Mouse (Mus musculus) liver, embryonic 14.5 days (tissue): Measurements from ENCODE around the gene Cysltr2. TPM values are rescaled to one million over a fixed set of nuclear protein-coding genes. Genes with fewer than 3 reads are reported as not detected.

ENCODE experiments used
- ATAC-seq: fragments of 200-750 bp; cut with Nextera tagmentation; 2 replicates; pipeline ENCODE4 v1.8.0; 2017; ENCODE audit warnings: moderate number of reproducible peaks, mild to moderate bottlenecking, moderate library complexity; ENCODE audit not compliant: insufficient read depth
- DNase-seq, 3 experiments: peaks; one replicate each; pipeline ENCODE4 v3.0.0-alpha.2; 2012 to 2013; ENCODE audit warnings: low read depth in 3 of 3, low spot score in 3 of 3
- H3K27ac ChIP-seq: fragments of 300-500 bp; sonication (generic); 2 replicates; pipeline ENCODE4 v1.5.1; 2014; ENCODE audit warnings: moderate library complexity, mild to moderate bottlenecking, control low read depth, inconsistent platforms
- H3K27me3 ChIP-seq: fragments of 300-500 bp; sonication (generic); 2 replicates; pipeline ENCODE4 v1.6.1; 2014; ENCODE audit warnings: mild to moderate bottlenecking, low read length, moderate library complexity; ENCODE audit not compliant: control insufficient read depth, insufficient read depth
- H3K36me3 ChIP-seq: fragments of 300-500 bp; sonication (generic); replicated peaks from 2 replicates; pipeline ENCODE4 v1.6.1; 2014; ENCODE audit warnings: low read depth; ENCODE audit not compliant: control insufficient read depth, insufficient read depth
- H3K4me1 ChIP-seq, 2 experiments: fragments of 200-500 bp in 1 of 2; fragments of 300-500 bp in 1 of 2; sonication (generic) in 1 of 2; replicated peaks; 2 replicates each; pipeline ENCODE4 v1.6.1; 2012 to 2014; ENCODE audit warnings: antibody characterized with exemption in 1 of 2, inconsistent platforms in 1 of 2, low read length in 1 of 2; ENCODE audit not compliant: control insufficient read depth in 2 of 2, insufficient read depth in 2 of 2
- H3K4me2 ChIP-seq: fragments of 300-500 bp; sonication (generic); 2 replicates; pipeline ENCODE4 v1.6.1; 2014; ENCODE audit warnings: low read depth, mild to moderate bottlenecking, control low read depth, moderate library complexity
- H3K4me3 ChIP-seq, 2 experiments: fragments of 200-500 bp in 1 of 2; fragments of 300-500 bp in 1 of 2; sonication (generic) in 1 of 2; 2 replicates each; pipeline ENCODE4 v1.5.1; 2012 to 2014; ENCODE audit warnings: low read depth in 2 of 2, low read length in 2 of 2, mild to moderate bottlenecking in 2 of 2, control low read depth in 1 of 2, inconsistent platforms in 1 of 2, moderate library complexity in 1 of 2; ENCODE audit not compliant: insufficient read depth in 1 of 2
- H3K9ac ChIP-seq: fragments of 300-500 bp; sonication (generic); replicated peaks from 2 replicates; pipeline ENCODE4 v1.6.1; 2014; ENCODE audit warnings: mild to moderate bottlenecking, control low read depth, moderate library complexity
- H3K9me3 ChIP-seq: fragments of 300-500 bp; sonication (generic); 2 replicates; pipeline ENCODE4 v1.6.1; 2016; ENCODE audit warnings: low read length, mixed read lengths; ENCODE audit not compliant: control insufficient read depth
- CTCF ChIP-seq: IDR thresholded peaks from 2 replicates; pipeline ENCODE4 v1.5.1; 2016; ENCODE audit warnings: antibody characterized with exemption, low read depth, control low read depth
- EP300 ChIP-seq: IDR thresholded peaks from 2 replicates; pipeline ENCODE4 v1.6.1; 2016; ENCODE audit warnings: antibody characterized with exemption, low read depth
- WGBS: fragments of 180-500 bp; shearing (Covaris S2); extraction: QIAGEN DNeasy Blood & Tissue Kit; methylation state at CpG from one replicate; pipeline ENCODE4 v1.1.7; 2014; ENCODE audit not compliant: insufficient replicate concordance; 5-methylcytosine and 5-hydroxymethylcytosine counted together
- polyA plus RNA-seq, 2 experiments: library from polyadenylated mRNA; depleted of rRNA in 1 of 2; stranded (reverse) in 1 of 2; unstranded in 1 of 2; fragments of >200 nt; fragmentation: Nextera tagmentation in 1 of 2; extraction: Ambion mirVana in 1 of 2; gene quantifications; 2 replicates each; pipeline versions ENCODE4 v1.2.1 to v1.2.3; 2012 to 2014

Gene Cysltr2
- polyA plus RNA-seq, 2 experiments: 0.38 to 0.62 TPM

DNA sequence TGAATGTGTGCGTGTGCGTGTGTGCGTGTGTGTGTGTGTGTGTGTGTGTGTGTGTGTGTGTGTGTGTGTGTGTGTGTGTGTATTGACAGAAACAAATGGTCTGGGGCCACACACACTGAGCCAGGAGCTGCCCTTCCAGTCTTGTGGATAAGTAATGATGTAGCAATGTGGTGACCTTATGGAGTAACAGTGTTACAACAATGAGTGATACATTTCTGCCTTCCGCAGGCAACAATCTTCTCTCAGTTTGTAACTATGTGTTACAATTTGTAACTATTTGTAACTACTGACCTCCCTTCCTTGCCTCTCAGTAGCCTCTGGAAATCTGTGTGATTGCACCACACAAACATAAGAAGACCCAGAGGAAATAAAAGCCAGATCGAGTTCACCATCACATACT lies 38.3 kb upstream of the Cysltr2 start:
- H3K4me3 ChIP-seq: no peak overlapping the region
- DNase-seq (no peak), ATAC-seq (no peak)
- no peak overlapping the region for H3K9ac ChIP-seq
- H3K9me3 ChIP-seq: no peaks in the 10 kb centered on the region
- 75% methylated on average over 5 of the region's 5 CpGs for WGBS
- H3K4me2 ChIP-seq: no peak overlapping the region
- no peaks in the 10 kb centered on the region for H3K27me3 ChIP-seq
- TF ChIP-seq CTCF: no peak
- TF ChIP-seq EP300: no peak
- H3K4me1 ChIP-seq: no peaks in the 10 kb centered on the region
- no peaks in the 10 kb centered on the region for H3K36me3 ChIP-seq
- H3K27ac ChIP-seq: no peak overlapping the region

DNA sequence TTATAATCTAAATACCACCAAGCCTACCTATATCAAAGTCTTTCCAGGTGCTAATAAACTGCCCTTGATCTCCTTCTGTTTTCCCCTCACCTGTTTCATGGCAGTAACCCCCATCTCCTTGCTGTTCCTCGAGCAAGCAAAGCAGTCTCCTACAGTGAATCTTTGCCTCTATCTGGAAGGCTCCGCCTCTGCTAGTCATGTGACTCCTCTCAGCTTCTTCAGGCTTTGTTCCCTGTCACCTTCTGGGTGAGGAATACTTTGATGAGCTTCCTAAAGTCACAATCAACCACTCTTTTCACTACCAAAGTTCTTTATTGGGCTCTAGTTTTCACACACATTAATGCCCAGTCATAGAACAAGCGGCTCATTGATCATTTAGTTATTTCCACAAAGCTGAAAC lies 37.5 kb upstream of the Cysltr2 start:
- TF ChIP-seq EP300 (no peak), CTCF (no peak)
- no peak overlapping the region for H3K4me2 ChIP-seq
- DNase-seq: no peak
- ATAC-seq: no peak
- H3K27me3 ChIP-seq: no peaks in the 10 kb centered on the region
- H3K4me3 ChIP-seq: no peak overlapping the region
- H3K9me3 ChIP-seq: no peaks in the 10 kb centered on the region
- H3K9ac ChIP-seq: no peak overlapping the region
- WGBS: 48% methylated on average over 3 of the region's 3 CpGs
- H3K27ac ChIP-seq: no peak overlapping the region
- no peaks in the 10 kb centered on the region for H3K36me3 ChIP-seq
- H3K4me1 ChIP-seq: no peaks in the 10 kb centered on the region

DNA sequence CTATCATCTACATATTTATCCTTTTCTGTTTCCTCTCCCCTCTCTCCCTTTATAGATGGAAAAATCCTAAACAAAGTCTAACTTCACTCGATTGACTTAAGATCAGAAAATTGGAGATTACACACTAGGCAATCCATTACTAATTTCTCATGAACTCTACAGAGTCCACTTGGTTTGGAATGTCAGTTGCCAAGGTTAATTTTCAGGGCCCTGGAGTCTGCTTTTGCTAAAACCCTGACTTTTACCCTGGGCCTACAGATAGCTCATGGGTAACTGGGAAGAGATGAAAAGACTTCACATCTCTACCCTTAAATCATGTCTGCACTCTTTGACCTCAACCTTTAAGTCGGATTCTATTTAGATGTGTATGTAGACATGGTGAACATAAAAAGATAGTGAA lies 34.6 kb upstream of the Cysltr2 start:
- Histone ChIP-seq H3K4me2 (no peak overlapping the region), H3K4me1 (no peaks in the 10 kb centered on the region), H3K27me3 (no peaks in the 10 kb centered on the region), H3K9ac (no peak overlapping the region), H3K36me3 (no peaks in the 10 kb centered on the region), H3K4me3 (no peak overlapping the region), H3K27ac (no peak overlapping the region), H3K9me3 (no peaks in the 10 kb centered on the region)
- 56% methylated on average over 2 of the region's 2 CpGs for WGBS
- no peak for TF ChIP-seq EP300
- no peak for TF ChIP-seq CTCF
- DNase-seq: no peak
- no peak for ATAC-seq

DNA sequence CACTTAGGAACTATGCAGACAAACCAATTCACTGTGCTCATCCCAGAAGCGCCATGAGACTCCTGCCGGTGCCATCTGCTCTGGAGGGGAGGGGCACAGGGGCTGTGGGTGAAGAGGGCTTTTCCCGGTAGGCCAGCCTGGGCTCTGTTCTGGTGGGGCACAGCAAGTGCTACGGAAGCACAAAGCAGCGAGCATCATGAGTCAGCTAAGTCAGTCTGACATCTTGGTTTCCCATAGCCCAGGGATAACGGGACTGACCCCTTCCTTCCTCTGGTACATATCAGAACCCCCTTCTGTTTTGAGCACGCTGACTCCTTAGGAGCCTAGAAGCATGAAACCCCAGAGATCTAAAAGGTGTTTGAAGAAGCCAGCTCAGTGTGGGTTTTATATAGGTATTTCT lies 15.5 kb upstream of the Cysltr2 start:
- H3K4me2 ChIP-seq: no peak overlapping the region
- no peaks in the 10 kb centered on the region for H3K36me3 ChIP-seq
- H3K4me3 ChIP-seq: no peak overlapping the region
- no peak overlapping the region for H3K9ac ChIP-seq
- no peaks in the 10 kb centered on the region for H3K4me1 ChIP-seq
- H3K9me3 ChIP-seq: no peaks in the 10 kb centered on the region
- TF ChIP-seq CTCF (no peak), EP300 (no peak)
- no peak overlapping the region for H3K27ac ChIP-seq
- ATAC-seq (no peak), DNase-seq (no peak)
- H3K27me3 ChIP-seq: no peaks in the 10 kb centered on the region
- 43% methylated on average over 7 of the region's 7 CpGs for WGBS

DNA sequence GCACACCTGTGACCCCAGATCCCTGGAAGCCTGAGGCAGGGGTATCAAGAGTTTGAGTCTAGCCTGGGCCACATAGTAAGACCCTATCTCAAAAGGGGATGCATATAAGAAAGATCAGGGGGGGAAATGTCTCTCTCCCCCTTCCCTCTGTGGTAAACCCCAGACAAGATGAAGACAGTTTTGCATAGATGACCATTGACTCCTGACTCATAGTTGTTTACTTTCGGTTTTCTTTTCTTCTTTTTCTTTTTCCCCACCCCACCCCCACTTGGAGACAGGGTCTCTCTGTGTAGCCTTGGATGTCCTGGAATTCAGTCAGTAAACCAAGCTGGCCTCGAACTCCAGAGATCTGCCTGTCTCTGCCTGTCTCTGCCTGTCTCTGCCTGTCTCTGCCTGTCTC lies 9.8 kb upstream of the Cysltr2 start:
- H3K9me3 ChIP-seq: no peaks in the 10 kb centered on the region
- no peak overlapping the region for H3K4me3 ChIP-seq
- 45% methylated on average over 2 of the region's 2 CpGs for WGBS
- no peaks in the 10 kb centered on the region for H3K36me3 ChIP-seq
- no peaks in the 10 kb centered on the region for H3K4me1 ChIP-seq
- H3K27me3 ChIP-seq: no peaks in the 10 kb centered on the region
- no peak overlapping the region for H3K27ac ChIP-seq
- H3K4me2 ChIP-seq: no peak overlapping the region
- no peak overlapping the region for H3K9ac ChIP-seq
- ATAC-seq: no peak
- TF ChIP-seq EP300: no peak
- no peak for TF ChIP-seq CTCF
- no peak for DNase-seq
